Mouse (Mus musculus): ENCODE measurements around the gene Qpctl. TPM values are rescaled to one million over a fixed set of nuclear protein-coding genes. Genes with fewer than 3 reads are reported as not detected.
"Not testable (repeated sequence)": the region's sequence is repeated elsewhere in the genome, so short reads cannot be mapped to it uniquely, and the experiment has no call there.

Gene Qpctl
- polyA plus RNA-seq, 1 experiment from 2014 or later, result 10.5 TPM

DNA sequence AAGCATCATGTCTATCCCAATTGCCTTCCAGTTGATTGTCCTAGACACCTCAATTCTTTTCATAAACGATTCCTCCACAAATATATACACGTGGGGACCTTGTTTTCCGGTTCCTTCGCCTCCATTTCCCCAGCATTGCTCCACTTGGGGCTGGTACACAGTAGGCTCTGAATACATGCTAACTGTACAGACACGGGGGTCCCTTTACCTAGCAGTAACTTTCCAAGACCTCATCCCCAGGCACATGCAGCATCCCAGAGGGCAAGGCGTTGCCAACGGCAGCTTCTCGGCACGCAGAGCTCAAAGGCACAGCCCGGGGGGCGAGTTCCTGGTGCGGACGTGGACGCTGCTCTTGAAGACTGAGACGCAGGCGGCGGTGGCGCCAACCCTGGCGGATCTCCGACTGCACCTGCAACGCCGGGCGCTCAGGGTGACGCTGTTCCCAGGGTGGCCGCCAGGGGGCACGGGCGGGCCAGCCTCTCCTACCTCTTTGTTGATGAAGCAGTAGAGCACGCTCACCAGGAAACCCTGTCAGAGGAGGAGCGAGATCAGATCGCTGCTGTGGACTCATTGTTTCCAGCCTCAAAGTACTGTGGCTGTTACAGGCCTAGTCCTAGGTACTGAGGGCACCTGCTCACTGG, 8.2 kb upstream of the Qpctl start:
- WGBS, result 5% methylated on average over 30 of the region's 30 CpGs
- Histone ChIP-seq H3K36me3 (ENCODE audit: control insufficient read depth, insufficient read depth, low read length) (no peaks in the 10 kb centered on the region), H3K4me1 (ENCODE audit: control insufficient read depth, insufficient read depth, low read length) (peaks cover 33% of the 10 kb centered on the region), H3K27me3 (replicated peaks; ENCODE audit: control insufficient read depth, insufficient read depth, low read length) (no peaks in the 10 kb centered on the region; the same call in 1 of the 2 replicates), H3K27ac (ENCODE audit: low read length) (no peak overlapping the region), H3K4me2 (ENCODE audit: low read depth, low read length) (peak overlapping the region; percentile 34; the same call in 1 of the 2 replicates), H3K9ac (ENCODE audit: low read depth, low read length) (peak overlapping the region; percentile 52), H3K4me3 (ENCODE audit: low read length) (peak overlapping the region; percentile 19; the same call in 1 of the 2 replicates), H3K9me3 (ENCODE audit: control insufficient read depth, low read length) (no peaks in the 10 kb centered on the region)
- ATAC-seq, result peak; percentile 65

GRCm38 (mm10) chr7:19155825-19156475, 6.9 kb upstream of the Qpctl start:
- H3K36me3 ChIP-seq (ENCODE audit: control insufficient read depth, insufficient read depth, low read length), result peaks cover 3% of the 10 kb centered on the region; the same call in 1 of the 2 replicates
- no peaks in the 10 kb centered on the region for H3K9me3 ChIP-seq (ENCODE audit: control insufficient read depth, low read length)
- no peak overlapping the region for H3K4me3 ChIP-seq (ENCODE audit: low read length)
- ATAC-seq, result peak; percentile 60
- no peak overlapping the region for H3K9ac ChIP-seq (ENCODE audit: low read depth, low read length)
- H3K27ac ChIP-seq (ENCODE audit: low read length), result peak overlapping the region; percentile 8; the same call in 1 of the 2 replicates
- WGBS, result 43% methylated on average over 13 of the region's 13 CpGs
- H3K4me1 ChIP-seq (ENCODE audit: control insufficient read depth, insufficient read depth, low read length), result peaks cover 33% of the 10 kb centered on the region
- no peaks in the 10 kb centered on the region; the same call in 1 of the 2 replicates for H3K27me3 ChIP-seq (replicated peaks; ENCODE audit: control insufficient read depth, insufficient read depth, low read length)
- no peak overlapping the region for H3K4me2 ChIP-seq (ENCODE audit: low read depth, low read length)

DNA sequence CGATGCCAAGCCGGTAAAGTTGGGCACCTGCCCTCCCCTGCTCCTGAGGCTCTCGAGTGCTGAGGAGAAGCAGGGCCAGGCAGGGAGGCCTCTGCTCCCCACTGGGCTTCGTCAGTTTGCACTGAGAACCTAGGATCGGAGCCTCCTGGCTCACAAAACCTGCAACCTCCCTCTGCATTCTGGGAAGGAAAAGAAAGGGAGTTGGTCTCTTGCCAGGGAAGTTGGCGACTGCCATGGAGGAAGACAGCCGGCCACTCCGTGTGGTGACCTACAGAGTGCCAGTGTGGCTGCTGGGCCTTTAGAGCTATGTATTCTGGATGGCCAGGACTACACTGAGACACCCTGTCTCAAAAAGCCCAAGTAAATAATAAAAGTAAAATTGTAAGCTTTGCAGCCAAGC, 5.7 kb upstream of the Qpctl start:
- H3K4me2 ChIP-seq (ENCODE audit: low read depth, low read length), result no peak overlapping the region
- no peaks in the 10 kb centered on the region for H3K9me3 ChIP-seq (ENCODE audit: control insufficient read depth, low read length)
- no peak overlapping the region for H3K9ac ChIP-seq (ENCODE audit: low read depth, low read length)
- no peaks in the 10 kb centered on the region for H3K27me3 ChIP-seq (replicated peaks; ENCODE audit: control insufficient read depth, insufficient read depth, low read length)
- H3K4me3 ChIP-seq (ENCODE audit: low read length), result no peak overlapping the region
- no peak for ATAC-seq
- H3K36me3 ChIP-seq (ENCODE audit: control insufficient read depth, insufficient read depth, low read length), result peaks cover 3% of the 10 kb centered on the region; the same call in 1 of the 2 replicates
- peaks cover 33% of the 10 kb centered on the region for H3K4me1 ChIP-seq (ENCODE audit: control insufficient read depth, insufficient read depth, low read length)
- H3K27ac ChIP-seq (ENCODE audit: low read length), result no peak overlapping the region
- WGBS, result 82% methylated on average over 8 of the region's 8 CpGs

DNA sequence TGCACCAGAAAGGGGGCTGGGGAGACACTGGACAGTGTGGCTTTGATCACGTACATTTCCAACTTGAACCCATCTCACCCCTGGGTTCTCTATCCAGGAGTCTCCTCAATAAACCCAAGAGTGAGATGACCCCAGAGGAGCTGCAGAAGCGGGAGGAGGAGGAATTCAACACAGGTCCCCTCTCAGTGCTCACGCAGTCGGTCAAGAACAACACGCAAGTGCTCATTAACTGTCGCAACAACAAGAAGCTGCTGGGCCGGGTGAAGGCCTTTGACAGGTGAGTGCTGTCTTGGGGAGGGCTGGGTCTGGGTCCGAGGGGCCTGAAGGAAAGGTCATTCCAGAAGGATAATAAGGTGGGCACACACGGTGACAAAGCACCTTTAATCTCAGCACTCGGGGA, 2.0 kb upstream of the Qpctl start:
- not testable (repeated sequence) for ATAC-seq; H3K27ac ChIP-seq (ENCODE audit: low read length); H3K27me3 ChIP-seq (replicated peaks; ENCODE audit: control insufficient read depth, insufficient read depth, low read length); H3K9ac ChIP-seq (ENCODE audit: low read depth, low read length); H3K4me3 ChIP-seq (ENCODE audit: low read length); H3K36me3 ChIP-seq (ENCODE audit: control insufficient read depth, insufficient read depth, low read length); H3K9me3 ChIP-seq (ENCODE audit: control insufficient read depth, low read length)
- Histone ChIP-seq H3K4me2 (ENCODE audit: low read depth, low read length) (0 out of 2 replicates have a peak overlapping the region, but pooled peaks have one; percentile 74), H3K4me1 (ENCODE audit: control insufficient read depth, insufficient read depth, low read length) (peaks cover 22% of the 10 kb centered on the region)
- 88% methylated on average over 10 of the region's 10 CpGs for WGBS

DNA sequence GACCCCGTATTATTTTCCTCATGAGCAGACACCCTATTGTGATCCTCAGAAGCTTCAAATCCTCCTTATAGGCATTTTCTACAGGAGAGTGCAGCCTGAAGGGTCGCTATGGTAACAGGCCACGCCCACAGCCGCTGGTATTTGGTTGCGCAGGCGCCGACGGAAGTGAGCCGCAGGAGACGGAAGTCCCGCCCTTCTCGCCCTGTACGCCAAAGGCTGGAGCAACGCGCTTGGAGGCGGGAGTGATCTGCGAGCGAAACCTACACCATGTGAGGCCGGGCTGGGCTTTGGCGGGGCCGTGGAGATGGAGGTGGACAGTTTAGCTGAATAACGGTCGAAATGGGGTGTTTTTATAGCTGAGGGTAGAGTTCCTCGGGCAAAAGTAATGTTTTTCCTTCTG, 535 bp upstream of the Qpctl start, which contains the start of gene Snrpd2:
Gene Snrpd2, plus strand, starts transcription at position 97 of the 400 bp plus-strand sequence.
- no peaks in the 10 kb centered on the region for H3K27me3 ChIP-seq (replicated peaks; ENCODE audit: control insufficient read depth, insufficient read depth, low read length)
- peaks cover 11% of the 10 kb centered on the region for H3K4me1 ChIP-seq (ENCODE audit: control insufficient read depth, insufficient read depth, low read length)
- H3K4me2 ChIP-seq (ENCODE audit: low read depth, low read length), result peak within 1 kb of the TSS; percentile 95
- peak; percentile 93 for ATAC-seq
- H3K9me3 ChIP-seq (ENCODE audit: control insufficient read depth, low read length), result no peaks in the 10 kb centered on the region
- peak within 1 kb of the TSS; percentile 85 for H3K27ac ChIP-seq (ENCODE audit: low read length)
- H3K9ac ChIP-seq (ENCODE audit: low read depth, low read length), result peak within 1 kb of the TSS; percentile 75
- peak within 1 kb of the TSS; percentile 69 for H3K4me3 ChIP-seq (ENCODE audit: low read length)
- peaks cover 3% of the 10 kb centered on the region; the same call in 1 of the 2 replicates for H3K36me3 ChIP-seq (ENCODE audit: control insufficient read depth, insufficient read depth, low read length)
- under 1% methylated on average over 24 of the region's 24 CpGs for WGBS

DNA sequence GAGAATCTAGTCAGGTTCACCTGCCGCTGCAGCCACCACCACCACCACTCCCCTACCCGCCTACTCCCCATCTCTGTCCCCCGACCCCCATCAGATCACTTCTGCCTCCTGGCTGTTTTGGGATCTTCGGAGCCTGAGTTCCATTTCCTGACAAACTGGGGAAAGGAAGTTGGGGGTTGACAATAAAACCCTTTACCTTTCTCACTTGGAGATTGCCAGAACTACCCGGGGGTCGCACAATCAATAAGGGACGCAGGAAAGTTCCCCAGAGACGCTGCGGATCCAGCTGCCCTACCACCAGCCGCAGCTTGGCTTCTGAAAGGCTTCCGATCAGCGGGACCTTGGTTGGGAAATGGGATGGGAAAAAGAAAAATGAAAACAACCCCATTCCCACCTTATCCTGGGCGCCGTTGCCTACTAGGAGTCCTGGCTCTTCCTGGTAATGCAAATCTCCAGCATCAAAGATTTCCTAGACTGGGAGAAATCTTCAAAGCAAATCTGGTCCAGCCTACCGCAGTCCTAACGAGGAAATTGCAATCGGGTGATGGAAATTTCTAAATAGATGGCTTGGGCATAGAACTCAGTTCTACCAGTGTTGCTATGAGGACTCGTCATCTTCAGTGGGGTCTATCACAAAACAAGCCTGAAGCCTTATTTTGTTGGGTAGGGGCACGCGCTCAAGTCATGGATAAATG, 764 bp downstream of the Qpctl start:
- 10% methylated on average over 20 of the region's 20 CpGs for WGBS
- H3K4me3 ChIP-seq (ENCODE audit: low read length), result peak overlapping the region; percentile 69

DNA sequence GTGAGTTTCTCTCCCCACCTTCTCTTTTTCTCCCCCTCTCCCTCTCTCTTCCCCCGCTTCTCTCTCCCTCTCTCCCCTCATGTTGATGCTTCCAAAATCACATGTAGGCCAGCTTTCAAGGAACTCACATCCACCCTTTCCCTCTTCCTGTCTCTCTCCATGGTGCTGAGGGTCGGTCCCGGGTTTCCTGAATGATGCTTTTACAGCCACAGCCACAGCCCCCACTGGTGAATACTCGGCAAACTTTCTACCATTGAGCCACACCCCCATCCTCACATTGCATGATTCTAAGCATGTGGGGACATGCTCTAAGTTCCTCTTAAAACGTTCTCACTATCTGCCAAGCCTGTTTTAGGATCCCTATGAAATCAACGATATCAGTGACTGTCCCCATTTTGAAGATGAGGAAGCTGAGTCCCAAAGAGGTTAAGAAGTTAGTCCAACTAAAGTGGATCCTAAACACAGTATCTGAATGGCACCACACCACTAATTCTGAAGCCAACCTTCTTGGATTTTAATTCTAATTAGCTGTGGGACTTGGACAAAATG, 1.5 kb downstream of the Qpctl start:
- H3K4me3 ChIP-seq (ENCODE audit: low read length), result no peak overlapping the region
- H3K36me3 ChIP-seq (ENCODE audit: control insufficient read depth, insufficient read depth, low read length), result peaks cover 3% of the 10 kb centered on the region; the same call in 1 of the 2 replicates
- H3K4me1 ChIP-seq (ENCODE audit: control insufficient read depth, insufficient read depth, low read length), result peaks cover 11% of the 10 kb centered on the region
- no peak overlapping the region for H3K4me2 ChIP-seq (ENCODE audit: low read depth, low read length)
- H3K9me3 ChIP-seq (ENCODE audit: control insufficient read depth, low read length), result no peaks in the 10 kb centered on the region
- H3K27me3 ChIP-seq (replicated peaks; ENCODE audit: control insufficient read depth, insufficient read depth, low read length), result no peaks in the 10 kb centered on the region
- 46% methylated on average over 6 of the region's 6 CpGs for WGBS
- H3K27ac ChIP-seq (ENCODE audit: low read length), result no peak overlapping the region
- no peak for ATAC-seq
- H3K9ac ChIP-seq (ENCODE audit: low read depth, low read length), result no peak overlapping the region

More for the DNA sequence above, 764 bp downstream of the Qpctl start:
- no peak for ATAC-seq
- Histone ChIP-seq H3K36me3 (ENCODE audit: control insufficient read depth, insufficient read depth, low read length) (peaks cover 3% of the 10 kb centered on the region; the same call in 1 of the 2 replicates), H3K4me1 (ENCODE audit: control insufficient read depth, insufficient read depth, low read length) (peaks cover 11% of the 10 kb centered on the region), H3K9ac (ENCODE audit: low read depth, low read length) (peak overlapping the region; percentile 66), H3K27me3 (replicated peaks; ENCODE audit: control insufficient read depth, insufficient read depth, low read length) (no peaks in the 10 kb centered on the region), H3K9me3 (ENCODE audit: control insufficient read depth, low read length) (no peaks in the 10 kb centered on the region), H3K27ac (ENCODE audit: low read length) (peak overlapping the region; percentile 85), H3K4me2 (ENCODE audit: low read depth, low read length) (peak overlapping the region; percentile 95)

GRCm38 (mm10) chr7:19146793-19147192, 2.3 kb downstream of the Qpctl start:
- no peaks in the 10 kb centered on the region for H3K27me3 ChIP-seq (replicated peaks; ENCODE audit: control insufficient read depth, insufficient read depth, low read length)
- H3K27ac ChIP-seq (ENCODE audit: low read length), result no peak overlapping the region
- H3K36me3 ChIP-seq (ENCODE audit: control insufficient read depth, insufficient read depth, low read length), result peaks cover under 1% of the 10 kb centered on the region; the same call in 1 of the 2 replicates
- H3K9ac ChIP-seq (ENCODE audit: low read depth, low read length), result no peak overlapping the region
- WGBS, result 88% methylated on average over 10 of the region's 10 CpGs
- peaks cover 11% of the 10 kb centered on the region for H3K4me1 ChIP-seq (ENCODE audit: control insufficient read depth, insufficient read depth, low read length)
- no peak overlapping the region for H3K4me2 ChIP-seq (ENCODE audit: low read depth, low read length)
- no peak for ATAC-seq
- no peak overlapping the region for H3K4me3 ChIP-seq (ENCODE audit: low read length)
- no peaks in the 10 kb centered on the region for H3K9me3 ChIP-seq (ENCODE audit: control insufficient read depth, low read length)

DNA sequence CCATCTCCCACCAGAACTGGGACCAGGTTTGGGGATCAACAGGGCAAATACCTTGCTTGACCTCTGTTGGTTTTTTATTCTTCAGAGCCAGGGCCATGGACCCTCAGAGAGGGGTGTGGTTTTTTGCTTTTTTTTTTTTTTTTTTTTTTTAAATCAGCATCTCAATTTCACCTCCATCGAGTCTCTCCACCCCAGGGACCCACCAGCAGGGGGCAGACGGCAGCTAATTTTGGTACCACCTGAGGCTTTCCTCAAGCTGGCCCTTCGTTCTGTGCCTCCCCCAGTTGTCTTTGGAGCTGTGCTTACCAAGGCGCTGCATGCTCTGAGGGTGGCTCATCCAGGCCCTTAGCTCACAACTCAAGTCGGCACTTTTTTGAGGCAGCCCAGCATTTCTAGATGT, 11.7 kb downstream of the Qpctl start:
- H3K27me3 ChIP-seq (replicated peaks; ENCODE audit: control insufficient read depth, insufficient read depth, low read length), result no peaks in the 10 kb centered on the region
- no peak overlapping the region for H3K4me3 ChIP-seq (ENCODE audit: low read length)
- H3K36me3 ChIP-seq (ENCODE audit: control insufficient read depth, insufficient read depth, low read length), result peaks cover 20% of the 10 kb centered on the region

More for the DNA sequence above, 11.7 kb downstream of the Qpctl start:
- WGBS, result 53% methylated on average over 5 of the region's 5 CpGs
- no peak overlapping the region for H3K9ac ChIP-seq (ENCODE audit: low read depth, low read length)
- H3K4me2 ChIP-seq (ENCODE audit: low read depth, low read length), result no peak overlapping the region
- no peaks in the 10 kb centered on the region for H3K4me1 ChIP-seq (ENCODE audit: control insufficient read depth, insufficient read depth, low read length)
- no peak for ATAC-seq
- no peak overlapping the region for H3K27ac ChIP-seq (ENCODE audit: low read length)
- no peaks in the 10 kb centered on the region for H3K9me3 ChIP-seq (ENCODE audit: control insufficient read depth, low read length)

All from intestine, embryonic 16.5 days (tissue).